Mouse (Mus musculus) forebrain, embryonic 16.5 days (tissue): ENCODE measurements around the gene Efcab14. TPM values are rescaled to one million over a fixed set of nuclear protein-coding genes. Genes with fewer than 3 reads are reported as not detected.
A peak's percentile ranks its signal among the peaks of the same experiment; 100 is the strongest.

ENCODE experiments used
- ATAC-seq: fragments of 200-750 bp; cut with Nextera tagmentation; 2 replicates; pipeline ENCODE4 v1.8.0; 2017; ENCODE audit warnings: mild to moderate bottlenecking, moderate library complexity
- H3K27ac ChIP-seq: fragments of 300-500 bp; sonication (generic); 2 replicates; pipeline ENCODE4 v1.5.1; 2014; ENCODE audit warnings: low read length, control low read depth
- H3K27me3 ChIP-seq: fragments of 300-500 bp; sonication (generic); replicated peaks from 2 replicates; pipeline ENCODE4 v1.6.1; 2014; ENCODE audit warnings: low read length; ENCODE audit not compliant: control insufficient read depth, insufficient read depth
- H3K36me3 ChIP-seq: fragments of 300-500 bp; sonication (generic); 2 replicates; pipeline ENCODE4 v1.6.1; 2014; ENCODE audit not compliant: control insufficient read depth, insufficient read depth
- H3K4me1 ChIP-seq: fragments of 300-500 bp; sonication (generic); replicated peaks from 2 replicates; pipeline ENCODE4 v1.6.1; 2014; ENCODE audit warnings: low read length; ENCODE audit not compliant: control insufficient read depth, insufficient read depth
- H3K4me2 ChIP-seq: fragments of 300-500 bp; sonication (generic); 2 replicates; pipeline ENCODE4 v1.6.1; 2014; ENCODE audit warnings: mild to moderate bottlenecking, low read length, control low read depth
- H3K4me3 ChIP-seq: fragments of 300-500 bp; sonication (generic); replicated peaks from 2 replicates; pipeline ENCODE4 v1.5.1; 2014; ENCODE audit warnings: mild to moderate bottlenecking, low read length, control low read depth
- H3K9ac ChIP-seq: fragments of 300-500 bp; sonication (generic); replicated peaks from 2 replicates; pipeline ENCODE4 v1.6.1; 2014; ENCODE audit warnings: low read depth, low read length, control low read depth
- H3K9me3 ChIP-seq: fragments of 300-500 bp; sonication (generic); 2 replicates; pipeline ENCODE4 v1.6.1; 2016; ENCODE audit warnings: low read length; ENCODE audit not compliant: control insufficient read depth
- WGBS: fragments of 180-500 bp; shearing (Covaris S2); extraction: QIAGEN DNeasy Blood & Tissue Kit; methylation state at CpG from one replicate; pipeline ENCODE4 v1.1.7; 2014; 5-methylcytosine and 5-hydroxymethylcytosine counted together
- polyA plus RNA-seq: library from polyadenylated mRNA; unstranded; fragments of >200 nt; fragmentation: Nextera tagmentation; extraction: Ambion mirVana; gene quantifications from 2 replicates; pipeline ENCODE4 v1.2.1, GENCODE M21; 2015

Efcab14 gene
- polyA plus RNA-seq, 1 experiment from 2014 or later, result 20.7 TPM

DNA sequence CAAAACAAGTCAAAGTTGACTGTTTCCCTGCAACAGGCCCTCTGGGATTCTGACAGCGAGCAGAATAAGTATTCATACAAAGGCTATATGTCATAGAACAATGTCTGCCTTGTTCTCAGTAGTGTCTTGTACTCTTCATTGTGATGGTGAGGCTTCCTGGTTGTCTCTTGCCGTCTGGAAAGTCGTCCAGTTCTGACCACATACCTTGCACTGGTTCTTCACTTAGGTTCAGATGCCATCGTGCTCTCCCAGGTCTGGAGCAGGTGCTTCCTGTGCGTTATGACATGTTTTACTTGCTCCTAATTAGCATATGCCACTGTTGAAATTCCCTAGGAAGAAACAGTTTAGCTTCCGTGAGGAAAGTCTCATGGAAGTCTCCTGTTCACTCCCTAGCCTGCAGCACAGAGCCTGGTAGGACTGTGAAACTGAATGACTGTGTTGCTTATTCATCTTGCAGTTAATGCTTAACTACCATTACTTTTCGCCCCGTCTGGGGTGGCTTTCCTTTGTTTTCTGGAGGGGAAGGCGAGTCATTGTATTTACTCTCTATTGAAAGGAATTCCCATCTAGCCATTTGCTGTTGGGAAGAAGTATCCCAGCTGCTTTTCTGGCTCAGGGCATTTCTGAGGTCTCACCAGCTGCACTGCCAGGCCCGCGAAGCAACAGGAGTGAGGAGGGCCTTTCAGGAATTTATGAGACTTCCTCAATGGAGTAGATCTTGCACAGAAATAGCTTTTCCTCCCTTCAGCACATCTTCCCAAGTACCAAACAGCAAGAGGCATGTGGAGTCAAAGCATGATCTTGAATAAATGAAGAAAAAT lies 30.3 kb downstream of the Efcab14 start:
- Histone ChIP-seq H3K27ac (no peak overlapping the region), H3K27me3 (no peaks in the 10 kb centered on the region), H3K36me3 (peaks cover 20% of the 10 kb centered on the region), H3K9ac (no peak overlapping the region), H3K4me1 (no peaks in the 10 kb centered on the region), H3K4me2 (no peak overlapping the region), H3K9me3 (no peaks in the 10 kb centered on the region), H3K4me3 (no peak overlapping the region)
- no peak for ATAC-seq
- WGBS, result 62% methylated on average over 11 of the region's 11 CpGs

DNA sequence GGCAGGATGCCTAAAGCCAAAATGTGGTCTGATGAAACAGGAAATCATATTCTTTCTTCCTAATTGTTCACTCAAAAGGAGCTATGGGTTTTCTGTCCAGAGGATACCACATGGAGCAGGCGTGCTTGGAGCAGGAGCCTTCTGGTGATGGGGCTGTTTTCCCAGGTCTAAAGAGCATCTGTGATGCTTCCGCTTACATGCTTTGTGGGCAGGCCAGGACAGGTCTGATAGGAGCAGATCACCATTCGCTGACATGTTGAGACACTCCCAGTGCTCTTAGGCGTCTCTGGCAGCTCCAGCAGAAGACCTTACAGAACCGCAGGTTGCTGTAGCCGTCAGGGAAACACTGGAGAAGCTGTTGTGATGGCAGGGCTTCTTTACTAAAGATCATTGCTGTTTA lies 37.5 kb downstream of the Efcab14 start:
- no peak for ATAC-seq
- no peak overlapping the region for H3K9ac ChIP-seq
- 86% methylated on average over 6 of the region's 6 CpGs for WGBS

GRCm38 (mm10) chr4:115777627-115778026 lies 40.1 kb downstream of the Efcab14 start:
- Histone ChIP-seq H3K27me3 (no peaks in the 10 kb centered on the region), H3K4me3 (no peak overlapping the region), H3K36me3 (peaks cover 5% of the 10 kb centered on the region; the same call in 1 of the 2 replicates), H3K4me1 (no peaks in the 10 kb centered on the region), H3K9ac (no peak overlapping the region), H3K27ac (no peak overlapping the region), H3K4me2 (no peak overlapping the region), H3K9me3 (no peaks in the 10 kb centered on the region)
- ATAC-seq, result no peak
- WGBS, result 95% methylated on average over 2 of the region's 2 CpGs

More for the DNA sequence above, 37.5 kb downstream of the Efcab14 start:
- H3K4me2 ChIP-seq, result no peak overlapping the region
- no peaks in the 10 kb centered on the region for H3K4me1 ChIP-seq
- no peaks in the 10 kb centered on the region for H3K9me3 ChIP-seq
- H3K36me3 ChIP-seq, result peaks cover 8% of the 10 kb centered on the region
- H3K27me3 ChIP-seq, result no peaks in the 10 kb centered on the region
- H3K4me3 ChIP-seq, result no peak overlapping the region
- no peak overlapping the region for H3K27ac ChIP-seq

GRCm38 (mm10) chr4:115780269-115780668 lies 42.7 kb downstream of the Efcab14 start:
- 55% methylated on average over 6 of the region's 6 CpGs for WGBS
- peaks cover 6% of the 10 kb centered on the region for H3K4me1 ChIP-seq

DNA sequence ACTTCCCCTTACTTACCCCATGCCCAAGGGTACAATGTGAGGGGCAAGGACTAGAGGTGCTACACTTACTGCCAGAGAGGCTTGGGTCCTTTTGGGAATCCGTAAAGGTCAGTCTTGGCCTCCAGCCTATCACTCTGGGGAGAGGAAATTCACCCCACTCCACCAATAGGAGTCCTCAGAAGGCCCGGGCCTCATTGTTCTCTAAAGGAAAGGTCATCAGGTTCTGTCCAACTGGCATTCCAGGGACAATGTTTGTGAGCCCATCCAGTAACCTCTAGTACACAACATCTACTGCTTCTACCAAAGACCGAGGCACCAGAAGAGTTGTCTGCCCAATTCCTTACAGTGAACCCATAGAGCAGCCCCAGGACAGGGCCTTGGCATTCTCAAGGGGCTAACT lies 43.4 kb downstream of the Efcab14 start, which contains the start of gene Tex38:
Gene Tex38 (minus strand): TSS at position 101 of the 400 bp plus-strand sequence.
- H3K4me2 ChIP-seq, result no peak within 1 kb of the TSS
- H3K4me1 ChIP-seq, result peaks cover 13% of the 10 kb centered on the region
- H3K36me3 ChIP-seq, result peaks cover 5% of the 10 kb centered on the region; the same call in 1 of the 2 replicates
- no peaks in the 10 kb centered on the region for H3K9me3 ChIP-seq
- no peak within 1 kb of the TSS for H3K27ac ChIP-seq
- ATAC-seq, result no peak
- H3K9ac ChIP-seq, result no peak within 1 kb of the TSS
- H3K4me3 ChIP-seq, result no peak within 1 kb of the TSS
- no peaks in the 10 kb centered on the region for H3K27me3 ChIP-seq
- 85% methylated on average over 3 of the region's 3 CpGs for WGBS

More at GRCm38 (mm10) chr4:115780269-115780668, 42.7 kb downstream of the Efcab14 start:
- Histone ChIP-seq H3K27me3 (no peaks in the 10 kb centered on the region), H3K9me3 (no peaks in the 10 kb centered on the region), H3K36me3 (peaks cover 5% of the 10 kb centered on the region; the same call in 1 of the 2 replicates), H3K4me2 (no peak overlapping the region), H3K27ac (no peak overlapping the region), H3K9ac (no peak overlapping the region), H3K4me3 (no peak overlapping the region)
- ATAC-seq, result no peak

DNA sequence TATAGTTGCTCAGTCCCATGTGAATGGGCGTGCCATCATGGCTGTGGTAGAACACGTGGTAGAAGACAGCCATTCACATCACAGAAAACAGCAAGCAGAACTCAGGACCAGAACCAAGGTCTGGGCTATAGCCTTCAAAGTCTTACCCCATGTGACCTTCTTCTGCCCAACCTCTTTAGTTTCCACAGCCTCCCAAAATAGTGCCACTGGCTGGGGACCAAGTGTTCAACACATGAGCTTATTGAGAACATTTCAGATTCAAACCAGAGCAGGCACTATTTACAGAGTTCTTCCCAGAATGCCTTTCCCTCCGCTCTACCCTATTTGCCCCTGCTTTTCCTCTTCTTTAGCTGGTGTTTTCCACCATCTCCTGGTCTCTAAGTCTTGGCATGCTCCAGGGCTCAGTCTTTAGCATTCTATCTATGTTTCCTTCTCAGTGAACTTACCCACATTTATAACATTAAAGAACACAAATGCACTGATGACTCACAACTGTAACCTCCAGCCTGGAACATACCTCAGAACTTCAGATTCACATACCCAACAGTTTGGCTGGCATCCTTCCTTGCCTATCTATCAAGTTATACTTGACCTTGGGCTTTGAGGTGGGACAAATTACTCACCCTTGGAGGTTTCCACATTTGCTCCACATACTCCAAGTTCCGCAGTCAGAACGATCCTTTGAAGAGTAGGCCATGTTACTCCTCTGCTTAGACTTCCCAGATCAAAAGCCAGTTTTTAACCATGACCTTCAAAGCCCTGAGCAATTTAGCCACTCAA lies 44.7 kb downstream of the Efcab14 start:
- H3K4me2 ChIP-seq, result no peak overlapping the region
- H3K4me3 ChIP-seq, result no peak overlapping the region
- H3K9me3 ChIP-seq, result no peaks in the 10 kb centered on the region
- peaks cover 13% of the 10 kb centered on the region for H3K4me1 ChIP-seq
- no peak for ATAC-seq
- WGBS, result 85% methylated on average over 5 of the region's 5 CpGs
- H3K36me3 ChIP-seq, result no peaks in the 10 kb centered on the region; the same call in 1 of the 2 replicates
- H3K9ac ChIP-seq, result no peak overlapping the region
- H3K27ac ChIP-seq, result no peak overlapping the region
- no peaks in the 10 kb centered on the region for H3K27me3 ChIP-seq

DNA sequence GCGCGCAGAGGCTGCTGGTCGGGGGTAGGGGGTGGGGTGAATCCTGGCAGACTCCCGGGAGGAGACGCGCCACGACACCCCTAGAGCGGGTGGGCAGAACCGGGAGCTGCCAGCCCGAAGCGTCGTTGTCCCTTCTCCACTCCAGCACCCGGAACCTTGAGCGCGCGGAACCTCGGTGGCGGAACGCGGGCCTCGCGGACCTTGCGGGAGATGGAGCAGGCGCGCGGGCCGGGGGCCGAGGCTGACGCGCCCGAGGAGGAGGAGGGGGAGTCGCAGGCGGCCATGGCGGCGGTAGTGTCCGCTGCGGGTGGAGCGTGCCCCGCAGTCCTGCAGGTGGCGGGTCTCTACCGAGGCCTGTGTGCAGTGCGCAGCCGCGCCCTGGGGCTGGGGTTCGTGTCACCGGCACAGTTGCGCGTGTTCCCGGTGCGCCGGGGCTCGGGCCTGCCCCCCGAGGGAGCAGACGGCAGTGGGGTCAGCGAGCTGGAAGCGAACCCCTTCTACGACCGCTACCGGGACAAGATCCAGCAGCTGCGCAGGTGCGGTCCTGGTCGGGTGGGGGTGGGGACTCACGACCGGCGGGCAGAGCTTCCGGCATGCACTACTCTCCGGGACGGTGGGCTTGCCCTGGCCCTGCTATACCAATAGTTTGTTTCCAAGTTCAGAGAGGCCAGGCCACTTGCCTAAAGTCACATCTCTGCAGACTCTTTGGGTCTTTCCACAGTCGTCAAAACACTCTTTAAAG lies 47.4 kb downstream of the Efcab14 start, which contains the start of gene Atpaf1:
Gene Atpaf1 (plus strand): TSS at position 44 of the 742 bp plus-strand sequence.
- Histone ChIP-seq H3K27ac (peak within 1 kb of the TSS; percentile 2; the same call in 1 of the 2 replicates), H3K27me3 (no peaks in the 10 kb centered on the region), H3K4me3 (peak within 1 kb of the TSS; percentile 69), H3K9me3 (no peaks in the 10 kb centered on the region), H3K9ac (peak within 1 kb of the TSS; percentile 85), H3K4me1 (peaks cover 13% of the 10 kb centered on the region), H3K36me3 (peaks cover 2% of the 10 kb centered on the region; the same call in 1 of the 2 replicates), H3K4me2 (peak within 1 kb of the TSS; percentile 81)
- WGBS, result under 1% methylated on average over 69 of the region's 69 CpGs
- peak; percentile 91 for ATAC-seq

GRCm38 (mm10) chr4:115785511-115786034 lies 48.0 kb downstream of the Efcab14 start:
- no peaks in the 10 kb centered on the region for H3K27me3 ChIP-seq
- no peaks in the 10 kb centered on the region for H3K9me3 ChIP-seq
- ATAC-seq, result no peak
- H3K4me1 ChIP-seq, result peaks cover 13% of the 10 kb centered on the region
- 63% methylated on average over 7 of the region's 7 CpGs for WGBS
- peak overlapping the region; percentile 81 for H3K4me2 ChIP-seq
- peaks cover 2% of the 10 kb centered on the region; the same call in 1 of the 2 replicates for H3K36me3 ChIP-seq
- peak overlapping the region; percentile 69 for H3K4me3 ChIP-seq
- peak overlapping the region; percentile 85 for H3K9ac ChIP-seq
- H3K27ac ChIP-seq, result no peak overlapping the region
